Mouse (Mus musculus) neural tube, embryonic 10.5 days (tissue): ENCODE results near the gene Olfml3.

Experiments used
- DNase-seq: peaks from one replicate; pipeline ENCODE4 v3.0.0-alpha.2; 2017; ENCODE audit warnings: low spot score; ENCODE audit errors: extremely low spot score

The Olfml3 gene

DNA sequence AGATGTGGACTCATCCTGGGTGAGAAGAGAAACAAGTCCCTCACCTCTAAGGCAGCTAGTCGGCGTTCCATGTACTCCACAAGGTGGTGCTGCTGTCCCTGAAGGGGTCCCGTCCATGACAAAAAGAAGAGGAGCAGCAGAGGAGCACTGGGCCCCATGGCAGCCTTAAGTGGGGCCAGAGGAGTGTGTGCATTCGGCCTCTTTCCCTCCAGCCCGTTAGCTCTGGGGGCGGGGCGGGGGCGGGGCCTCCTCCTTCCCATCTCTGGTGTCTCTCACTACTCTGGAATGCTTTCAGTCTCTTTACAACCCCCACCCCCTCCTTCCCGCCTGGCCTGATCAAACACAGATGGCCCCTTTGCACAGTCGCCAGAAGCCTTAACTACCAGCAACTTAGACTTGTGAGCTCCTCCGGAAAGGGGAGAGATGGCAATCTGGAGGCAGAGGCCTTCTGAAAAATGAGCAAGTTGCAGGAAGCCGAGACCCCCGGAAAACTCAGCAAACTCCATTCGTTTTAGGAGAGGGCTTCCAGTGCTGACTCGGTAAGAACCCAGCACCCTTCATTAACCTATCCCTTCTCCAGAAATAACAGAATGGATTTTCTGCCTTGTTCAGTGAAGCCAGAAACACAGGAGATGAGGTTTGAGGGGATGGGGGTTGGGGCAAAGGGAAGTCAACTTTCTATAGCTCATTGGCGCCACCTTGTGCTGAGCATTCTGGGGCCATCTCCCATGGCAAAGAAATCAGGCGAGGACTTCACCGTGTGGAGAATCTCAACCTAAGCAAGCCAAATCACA lies at the start of gene Olfml3:
Gene Olfml3, minus strand, starts transcription at position 224 of the 794 bp plus-strand sequence.
- DNase-seq, result peak; percentile 94

- DNase-seq, result no peak
Observed at GRCm38 (mm10) chr3:103787225-103787624, 49.4 kb upstream of the Olfml3 start.

DNA sequence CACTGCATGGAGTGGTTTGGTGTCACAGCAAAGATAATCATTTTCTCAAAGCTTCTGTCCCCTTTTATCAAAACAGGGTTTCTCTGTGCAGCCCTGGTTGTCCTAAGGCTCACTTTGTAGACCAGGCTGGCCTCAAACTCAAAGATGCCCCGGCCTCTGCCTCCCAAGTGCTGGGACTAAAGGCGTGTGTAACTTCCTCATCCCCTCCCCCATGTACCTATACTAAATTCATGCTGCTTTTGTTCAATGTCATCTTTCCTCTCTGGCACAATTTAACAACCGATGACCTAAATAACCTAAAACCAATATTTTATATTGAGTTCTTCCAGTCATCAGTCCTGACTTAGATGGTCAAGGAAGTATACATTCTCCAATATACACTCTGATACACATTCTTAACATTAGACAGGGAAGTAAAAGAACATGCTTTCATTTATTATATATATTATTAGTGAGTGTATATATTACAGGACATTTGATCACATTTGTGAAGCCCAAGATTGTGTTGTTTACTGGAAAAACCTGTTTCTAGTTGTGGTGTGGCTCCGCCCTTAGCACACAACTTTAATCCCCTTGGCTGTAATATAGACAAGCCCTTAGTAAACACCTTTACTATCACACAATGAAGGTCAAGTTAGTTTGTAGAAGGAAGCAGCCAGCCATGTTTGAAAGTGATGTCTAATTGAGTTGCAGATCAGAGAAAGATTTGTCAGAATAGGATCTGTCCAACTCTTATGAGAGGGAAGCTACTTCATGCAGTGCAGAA lies 45.2 kb upstream of the Olfml3 start:
- no peak for DNase-seq

DNA sequence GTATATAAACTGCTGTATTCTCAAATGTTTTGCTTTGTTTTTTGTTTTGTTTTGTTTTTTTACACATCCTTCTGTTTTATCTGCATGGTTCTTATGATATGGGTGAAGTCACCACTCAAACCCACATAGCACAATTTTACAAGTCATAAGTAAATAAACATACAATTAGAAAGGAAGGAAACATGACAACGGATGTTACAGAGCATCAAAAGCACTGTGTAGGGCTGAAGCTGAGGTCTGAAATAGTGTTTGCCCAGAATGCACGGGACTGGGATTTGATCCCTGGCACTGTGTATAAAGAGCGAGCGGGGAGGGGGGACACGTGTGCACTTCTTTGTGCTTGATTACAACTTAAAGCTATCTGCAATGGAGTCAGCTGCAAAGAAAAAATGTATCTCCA lies 43.0 kb upstream of the Olfml3 start:
- no peak for DNase-seq

- no peak for DNase-seq
Observed at GRCm38 (mm10) chr3:103780271-103780670, 42.5 kb upstream of the Olfml3 start.

DNA sequence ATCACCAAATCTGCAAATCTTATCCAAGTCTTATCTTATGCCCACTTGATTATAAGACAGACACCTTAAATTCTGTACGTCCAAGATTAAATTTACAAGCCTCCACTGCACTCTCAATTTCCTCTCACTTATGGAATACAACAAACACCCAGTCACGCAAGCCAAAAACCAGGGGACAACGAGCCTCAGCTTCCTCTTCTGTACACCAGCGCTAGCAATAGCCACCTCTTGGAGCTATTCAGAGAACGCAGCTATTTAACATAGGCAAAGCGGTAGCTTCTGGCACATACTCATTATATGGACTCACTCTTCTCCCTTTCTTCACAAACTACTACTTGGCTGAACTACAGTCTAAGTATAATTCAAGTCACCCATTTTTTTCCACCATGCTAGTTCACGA lies 41.4 kb upstream of the Olfml3 start:
- DNase-seq, result no peak

- no peak for DNase-seq
Observed at GRCm38 (mm10) chr3:103778660-103779059, 40.9 kb upstream of the Olfml3 start.

- DNase-seq, result no peak
Observed at GRCm38 (mm10) chr3:103777940-103778339, 40.1 kb upstream of the Olfml3 start.

DNA sequence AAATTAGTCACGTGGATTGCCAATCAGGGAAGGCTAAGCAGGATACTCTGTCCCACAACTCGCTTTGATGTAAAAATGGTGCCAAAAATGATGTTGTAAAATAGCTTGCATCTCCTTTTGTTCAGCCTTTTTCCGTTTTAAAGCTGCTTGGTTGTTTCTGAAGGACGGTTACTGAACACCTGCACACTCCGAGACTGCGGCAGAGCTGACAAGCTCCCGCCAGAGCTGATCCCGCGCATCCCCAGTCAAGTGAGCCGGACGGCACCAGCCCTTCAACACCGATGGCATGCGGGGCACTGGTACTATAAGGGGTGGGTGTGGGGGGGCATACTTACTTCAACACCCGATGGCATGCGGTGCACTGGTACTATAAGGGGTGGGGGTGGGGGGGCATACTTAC lies 36.2 kb upstream of the Olfml3 start:
- no peak for DNase-seq

- DNase-seq, result no peak
Observed at GRCm38 (mm10) chr3:103773508-103773907, 35.7 kb upstream of the Olfml3 start.

DNA sequence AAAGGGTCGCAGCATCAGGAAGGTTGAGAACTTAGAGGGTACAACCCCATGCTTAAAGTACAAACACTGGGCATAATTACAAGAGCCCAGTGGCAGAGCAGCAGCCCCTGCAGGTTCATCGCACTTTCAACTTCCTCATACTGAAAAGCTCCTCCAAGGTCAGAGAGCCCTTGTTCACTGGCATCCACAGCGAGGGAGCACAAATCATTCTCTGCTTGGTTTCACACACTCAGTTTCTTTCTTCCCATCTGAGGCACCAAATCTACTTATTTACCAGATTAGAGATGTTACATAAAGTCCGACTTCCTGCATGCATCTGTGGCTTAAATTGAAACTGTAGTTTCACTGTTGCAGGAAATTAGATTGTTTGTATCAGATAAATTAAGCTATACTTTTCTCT lies 35.0 kb upstream of the Olfml3 start:
- no peak for DNase-seq

DNA sequence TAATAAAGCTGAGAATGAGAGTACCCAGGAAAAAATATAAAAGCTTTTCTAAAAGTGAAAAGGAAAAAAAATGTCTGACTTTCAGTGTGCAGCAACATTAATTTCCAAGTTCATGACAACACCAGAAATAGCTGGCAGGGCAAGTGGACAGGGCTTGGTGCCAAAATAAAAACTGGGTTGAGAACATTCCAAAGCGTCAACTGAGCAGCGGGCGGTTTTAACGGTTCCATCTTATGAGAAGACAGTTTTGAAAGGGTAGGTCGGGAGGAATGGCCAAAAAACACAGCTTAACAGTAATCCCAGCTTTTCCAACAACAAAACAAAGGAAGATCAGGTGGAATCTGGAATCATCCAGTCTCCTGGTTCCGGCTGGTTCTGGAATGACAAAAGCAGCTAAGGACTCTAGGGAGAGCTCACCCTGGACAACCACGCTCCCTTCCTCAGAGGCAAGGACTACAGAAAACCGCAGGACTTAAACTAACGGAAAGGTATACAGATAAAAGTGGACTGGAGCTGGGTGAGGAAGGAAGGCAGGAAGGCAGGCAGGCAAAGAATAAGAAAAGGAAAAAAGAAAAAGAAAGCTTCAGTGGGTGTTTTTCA lies 33.8 kb upstream of the Olfml3 start:
- DNase-seq, result no peak

DNA sequence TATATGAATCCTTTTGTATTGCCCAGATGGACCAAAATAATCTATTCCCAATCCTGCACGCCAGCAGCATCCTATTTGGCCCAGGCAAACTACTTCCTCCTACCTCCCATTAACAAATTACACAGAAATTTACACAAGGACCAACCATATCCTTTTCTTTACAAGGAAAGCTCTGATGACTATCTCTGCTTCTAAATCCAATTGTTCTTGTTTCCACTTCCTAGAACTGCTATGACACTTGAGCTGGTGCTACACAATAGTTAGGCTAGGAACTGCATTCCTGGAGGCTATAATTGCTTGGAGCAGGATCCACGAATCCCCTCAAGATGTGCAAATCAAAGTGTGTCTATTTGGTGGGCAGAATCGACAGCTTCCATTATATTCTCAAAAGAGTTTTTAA lies 29.0 kb upstream of the Olfml3 start:
- DNase-seq, result no peak

- DNase-seq, result no peak
Observed at GRCm38 (mm10) chr3:103759261-103759970, 21.6 kb upstream of the Olfml3 start.

GRCm38 (mm10) chr3:103758456-103758855 lies 20.7 kb upstream of the Olfml3 start:
- no peak for DNase-seq

GRCm38 (mm10) chr3:103756920-103757319 lies 19.1 kb upstream of the Olfml3 start:
- DNase-seq, result no peak

GRCm38 (mm10) chr3:103755351-103755750 lies 17.6 kb upstream of the Olfml3 start:
- no peak for DNase-seq

DNA sequence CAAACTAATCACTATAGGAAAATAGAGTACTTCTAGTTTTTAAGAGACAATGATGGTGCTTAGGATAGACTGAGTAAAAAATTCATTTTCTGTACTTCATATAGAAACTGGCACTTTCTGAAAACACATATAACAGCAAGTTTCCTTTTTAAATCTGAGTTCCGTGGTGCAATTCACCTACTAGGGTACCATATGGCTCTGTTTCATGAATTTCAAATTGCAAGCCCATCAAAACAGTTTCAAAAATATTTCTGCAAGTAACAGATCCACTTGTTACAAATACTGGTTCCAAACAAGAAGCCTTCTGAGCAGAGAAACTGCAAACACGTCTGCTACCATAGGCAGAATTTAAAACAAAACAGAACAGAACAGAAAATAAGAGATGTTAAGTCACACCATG lies 13.8 kb upstream of the Olfml3 start:
- DNase-seq, result no peak

DNA sequence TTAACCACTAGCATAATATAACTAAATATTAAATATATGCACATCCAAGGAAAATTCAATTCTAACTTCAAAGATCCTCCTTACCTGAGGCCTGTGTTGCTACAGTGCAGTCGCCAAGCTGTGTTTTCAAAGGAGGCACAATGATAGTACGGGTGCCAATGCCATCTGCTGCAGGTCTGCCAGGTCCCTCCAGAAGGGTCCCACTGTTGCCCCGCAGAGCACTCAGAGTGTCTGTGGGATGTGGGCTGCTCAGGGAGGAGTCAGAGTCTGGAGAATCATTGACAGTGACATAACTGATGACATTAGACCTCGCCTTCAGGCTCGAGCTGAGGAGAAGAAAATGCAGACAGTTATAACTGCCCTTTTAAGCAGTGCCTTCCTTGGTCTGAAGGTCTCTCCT lies 8.9 kb upstream of the Olfml3 start:
- no peak for DNase-seq

GRCm38 (mm10) chr3:103745001-103745770 lies 7.4 kb upstream of the Olfml3 start:
- DNase-seq, result no peak

DNA sequence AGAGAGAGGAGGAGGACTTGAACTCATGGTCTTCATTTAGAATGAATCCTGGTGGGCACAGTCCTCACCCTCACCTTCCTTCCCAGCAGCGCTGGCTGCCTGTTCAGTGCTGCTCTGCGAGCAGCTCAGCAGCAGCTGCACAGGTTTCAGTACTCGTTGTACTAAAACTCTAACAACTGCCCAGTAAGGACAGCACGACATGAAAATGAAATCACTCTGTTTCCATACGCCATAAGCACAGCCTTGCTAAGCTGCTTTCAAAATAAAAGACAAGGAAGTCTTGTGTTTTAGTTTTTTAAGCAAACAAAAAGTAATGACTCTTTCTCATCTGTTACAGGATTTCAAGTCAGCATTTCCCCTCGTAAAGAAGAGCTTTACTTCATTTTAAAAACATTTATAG lies 5.4 kb upstream of the Olfml3 start:
- no peak for DNase-seq
